Mouse (Mus musculus) midbrain, embryonic 15.5 days (tissue): ENCODE data around the gene Usp47. TPM values are rescaled to one million over a fixed set of nuclear protein-coding genes. Genes with fewer than 3 reads are reported as not detected.

Experiments
- ATAC-seq: fragments of 200-750 bp; cut with Nextera tagmentation; replicated peaks from 2 replicates; pipeline ENCODE4 v1.8.0; 2017; ENCODE audit warnings: moderate TSS enrichment
- H3K27ac ChIP-seq: fragments of 300-500 bp; sonication (generic); 2 replicates; pipeline ENCODE4 v1.5.1; 2015; ENCODE audit warnings: mild to moderate bottlenecking, inconsistent platforms
- H3K27me3 ChIP-seq: fragments of 300-500 bp; sonication (generic); replicated peaks from 2 replicates; pipeline ENCODE4 v1.6.1; 2015; ENCODE audit warnings: inconsistent platforms
- H3K36me3 ChIP-seq: fragments of 300-500 bp; sonication (generic); replicated peaks from 2 replicates; pipeline ENCODE4 v1.6.1; 2015; ENCODE audit warnings: inconsistent platforms
- H3K4me1 ChIP-seq: fragments of 300-500 bp; sonication (generic); 2 replicates; pipeline ENCODE4 v1.6.1; 2015; ENCODE audit warnings: inconsistent platforms
- H3K4me2 ChIP-seq: fragments of 300-500 bp; sonication (generic); 2 replicates; pipeline ENCODE4 v1.6.1; 2015; ENCODE audit warnings: inconsistent platforms, mild to moderate bottlenecking, moderate library complexity
- H3K4me3 ChIP-seq: fragments of 300-500 bp; sonication (generic); 2 replicates; pipeline ENCODE4 v1.5.1; 2015; ENCODE audit warnings: mild to moderate bottlenecking, inconsistent platforms
- H3K9ac ChIP-seq: fragments of 300-500 bp; sonication (generic); 2 replicates; pipeline ENCODE4 v1.6.1; 2015; ENCODE audit warnings: mild to moderate bottlenecking, inconsistent platforms
- H3K9me3 ChIP-seq: fragments of 300-500 bp; sonication (generic); 2 replicates; pipeline ENCODE4 v1.6.1; 2016; ENCODE audit warnings: inconsistent platforms
- WGBS: fragments of 180-500 bp; shearing (Covaris S2); methylation state at CpG from one replicate; pipeline ENCODE4 v1.1.7; 2015; ENCODE audit warnings: mixed read lengths; 5-methylcytosine and 5-hydroxymethylcytosine counted together
- polyA plus RNA-seq: library from polyadenylated mRNA; unstranded; fragments of >200 nt; fragmentation: Nextera tagmentation; extraction: Ambion mirVana; gene quantifications from 2 replicates; pipeline ENCODE4 v1.2.1, GENCODE M21; 2015

Gene Usp47
- polyA plus RNA-seq, 1 experiment from 2014 or later: 82.5 TPM

GRCm38 (mm10) chr7:112103816-112104215 lies 80.5 kb downstream of the Usp47 start:
- no peaks in the 10 kb centered on the region for H3K4me1 ChIP-seq
- peaks cover 34% of the 10 kb centered on the region; the same call in 1 of the 2 replicates for H3K36me3 ChIP-seq
- no peak overlapping the region for H3K4me3 ChIP-seq
- no peak overlapping the region for H3K27ac ChIP-seq
- no peaks in the 10 kb centered on the region for H3K27me3 ChIP-seq
- H3K9ac ChIP-seq: no peak overlapping the region
- H3K9me3 ChIP-seq: no peaks in the 10 kb centered on the region
- no peak for ATAC-seq
- H3K4me2 ChIP-seq: no peak overlapping the region
- 85% methylated on average over 5 of the region's 5 CpGs for WGBS

- H3K27me3 ChIP-seq: no peaks in the 10 kb centered on the region
- ATAC-seq: no peak
These were observed 85.5 kb downstream of the Usp47 start for GRCm38 (mm10) chr7:112108757-112109156.

GRCm38 (mm10) chr7:112110638-112111372 lies 87.5 kb downstream of the Usp47 start:
- H3K36me3 ChIP-seq: peaks cover 28% of the 10 kb centered on the region
- no peak overlapping the region for H3K4me3 ChIP-seq
- no peak overlapping the region for H3K9ac ChIP-seq
- H3K9me3 ChIP-seq: no peaks in the 10 kb centered on the region
- H3K4me1 ChIP-seq: no peaks in the 10 kb centered on the region
- ATAC-seq: no peak
- no peaks in the 10 kb centered on the region for H3K27me3 ChIP-seq
- no peak overlapping the region for H3K4me2 ChIP-seq
- no peak overlapping the region for H3K27ac ChIP-seq
- 83% methylated on average over 19 of the region's 19 CpGs for WGBS

More at GRCm38 (mm10) chr7:112108757-112109156, 85.5 kb downstream of the Usp47 start:
- peaks cover 31% of the 10 kb centered on the region for H3K36me3 ChIP-seq
- H3K9me3 ChIP-seq: no peaks in the 10 kb centered on the region
- no peak overlapping the region for H3K4me3 ChIP-seq
- H3K4me2 ChIP-seq: no peak overlapping the region
- no peak overlapping the region for H3K27ac ChIP-seq
- H3K9ac ChIP-seq: no peak overlapping the region
- H3K4me1 ChIP-seq: no peaks in the 10 kb centered on the region

- Histone ChIP-seq H3K36me3 (no peaks in the 10 kb centered on the region), H3K27ac (no peak overlapping the region), H3K4me3 (no peak overlapping the region), H3K4me2 (no peak overlapping the region), H3K4me1 (peaks cover 3% of the 10 kb centered on the region; the same call in 1 of the 2 replicates), H3K9ac (no peak overlapping the region), H3K27me3 (no peaks in the 10 kb centered on the region), H3K9me3 (no peaks in the 10 kb centered on the region)
- no peak for ATAC-seq
- WGBS: 84% methylated on average over 7 of the region's 7 CpGs
These were observed 94.2 kb downstream of the Usp47 start for GRCm38 (mm10) chr7:112117501-112117900.

GRCm38 (mm10) chr7:112118086-112118485 lies 94.8 kb downstream of the Usp47 start:
- Histone ChIP-seq H3K4me1 (peaks cover 3% of the 10 kb centered on the region; the same call in 1 of the 2 replicates), H3K9me3 (no peaks in the 10 kb centered on the region), H3K27me3 (no peaks in the 10 kb centered on the region), H3K4me3 (no peak overlapping the region), H3K27ac (no peak overlapping the region), H3K36me3 (no peaks in the 10 kb centered on the region), H3K4me2 (no peak overlapping the region), H3K9ac (no peak overlapping the region)
- 88% methylated on average over 7 of the region's 7 CpGs for WGBS
- ATAC-seq: no peak

- WGBS: 86% methylated on average over 7 of the region's 7 CpGs
- Histone ChIP-seq H3K4me1 (peaks cover 3% of the 10 kb centered on the region; the same call in 1 of the 2 replicates), H3K27ac (no peak overlapping the region), H3K27me3 (no peaks in the 10 kb centered on the region), H3K4me3 (no peak overlapping the region), H3K9me3 (no peaks in the 10 kb centered on the region), H3K36me3 (no peaks in the 10 kb centered on the region), H3K4me2 (no peak overlapping the region), H3K9ac (no peak overlapping the region)
- no peak for ATAC-seq
These were observed 95.9 kb downstream of the Usp47 start for GRCm38 (mm10) chr7:112119248-112119647.

GRCm38 (mm10) chr7:112120861-112121810 lies 97.8 kb downstream of the Usp47 start:
- Histone ChIP-seq H3K27ac (no peak overlapping the region), H3K4me2 (no peak overlapping the region), H3K9me3 (no peaks in the 10 kb centered on the region), H3K4me3 (no peak overlapping the region), H3K36me3 (no peaks in the 10 kb centered on the region), H3K27me3 (no peaks in the 10 kb centered on the region), H3K4me1 (peaks cover 3% of the 10 kb centered on the region; the same call in 1 of the 2 replicates), H3K9ac (no peak overlapping the region)
- no peak for ATAC-seq
- WGBS: 68% methylated on average over 11 of the region's 11 CpGs

- 84% methylated on average over 11 of the region's 11 CpGs for WGBS
- Histone ChIP-seq H3K27me3 (no peaks in the 10 kb centered on the region), H3K27ac (no peak overlapping the region), H3K4me2 (no peak overlapping the region), H3K9ac (no peak overlapping the region), H3K4me3 (no peak overlapping the region), H3K36me3 (no peaks in the 10 kb centered on the region), H3K4me1 (peaks cover 3% of the 10 kb centered on the region; the same call in 1 of the 2 replicates), H3K9me3 (no peaks in the 10 kb centered on the region)
- ATAC-seq: no peak
These were observed 98.7 kb downstream of the Usp47 start for GRCm38 (mm10) chr7:112121866-112122500.

GRCm38 (mm10) chr7:112123612-112124011 lies 100.3 kb downstream of the Usp47 start:
- Histone ChIP-seq H3K9ac (no peak overlapping the region), H3K9me3 (no peaks in the 10 kb centered on the region), H3K36me3 (no peaks in the 10 kb centered on the region), H3K27me3 (no peaks in the 10 kb centered on the region), H3K27ac (no peak overlapping the region), H3K4me3 (no peak overlapping the region), H3K4me2 (no peak overlapping the region), H3K4me1 (peaks cover 3% of the 10 kb centered on the region; the same call in 1 of the 2 replicates)
- ATAC-seq: no peak
- 90% methylated on average over 5 of the region's 5 CpGs for WGBS

- 84% methylated on average over 7 of the region's 7 CpGs for WGBS
- Histone ChIP-seq H3K9ac (no peak overlapping the region), H3K36me3 (no peaks in the 10 kb centered on the region), H3K4me2 (no peak overlapping the region), H3K4me3 (no peak overlapping the region), H3K9me3 (no peaks in the 10 kb centered on the region), H3K27me3 (no peaks in the 10 kb centered on the region), H3K4me1 (peaks cover 3% of the 10 kb centered on the region; the same call in 1 of the 2 replicates), H3K27ac (no peak overlapping the region)
- no peak for ATAC-seq
These were observed 102.4 kb downstream of the Usp47 start for GRCm38 (mm10) chr7:112125625-112126260.

GRCm38 (mm10) chr7:112127085-112127637 lies 103.9 kb downstream of the Usp47 start:
- H3K4me2 ChIP-seq: no peak overlapping the region
- H3K36me3 ChIP-seq: no peaks in the 10 kb centered on the region
- ATAC-seq: no peak
- H3K4me3 ChIP-seq: no peak overlapping the region
- no peaks in the 10 kb centered on the region for H3K9me3 ChIP-seq
- H3K27ac ChIP-seq: no peak overlapping the region
- H3K27me3 ChIP-seq: no peaks in the 10 kb centered on the region
- no peak overlapping the region for H3K9ac ChIP-seq
- H3K4me1 ChIP-seq: 0 out of 2 replicates have a peak, but pooled peaks cover 3% of the 10 kb centered on the region
- 73% methylated on average over 5 of the region's 5 CpGs for WGBS
